Mouse (Mus musculus) cortical plate, adult 2 months (tissue): ENCODE data around the gene Tmem86a.

ENCODE experiments used
- CTCF ChIP-seq: fragments of 200-500 bp; IDR thresholded peaks from 2 replicates; pipeline ENCODE4 v1.5.1; 2011; ENCODE audit warnings: mild to moderate bottlenecking, control low read depth, low read length; ENCODE audit not compliant: insufficient read depth; ENCODE audit errors: extremely low read depth
- POLR2A ChIP-seq: fragments of 200-500 bp; IDR thresholded peaks from 2 replicates; pipeline ENCODE4 v1.6.1; 2011; ENCODE audit warnings: mild to moderate bottlenecking, low read length, control low read depth; ENCODE audit not compliant: insufficient read depth; ENCODE audit errors: extremely low read depth

DNA sequence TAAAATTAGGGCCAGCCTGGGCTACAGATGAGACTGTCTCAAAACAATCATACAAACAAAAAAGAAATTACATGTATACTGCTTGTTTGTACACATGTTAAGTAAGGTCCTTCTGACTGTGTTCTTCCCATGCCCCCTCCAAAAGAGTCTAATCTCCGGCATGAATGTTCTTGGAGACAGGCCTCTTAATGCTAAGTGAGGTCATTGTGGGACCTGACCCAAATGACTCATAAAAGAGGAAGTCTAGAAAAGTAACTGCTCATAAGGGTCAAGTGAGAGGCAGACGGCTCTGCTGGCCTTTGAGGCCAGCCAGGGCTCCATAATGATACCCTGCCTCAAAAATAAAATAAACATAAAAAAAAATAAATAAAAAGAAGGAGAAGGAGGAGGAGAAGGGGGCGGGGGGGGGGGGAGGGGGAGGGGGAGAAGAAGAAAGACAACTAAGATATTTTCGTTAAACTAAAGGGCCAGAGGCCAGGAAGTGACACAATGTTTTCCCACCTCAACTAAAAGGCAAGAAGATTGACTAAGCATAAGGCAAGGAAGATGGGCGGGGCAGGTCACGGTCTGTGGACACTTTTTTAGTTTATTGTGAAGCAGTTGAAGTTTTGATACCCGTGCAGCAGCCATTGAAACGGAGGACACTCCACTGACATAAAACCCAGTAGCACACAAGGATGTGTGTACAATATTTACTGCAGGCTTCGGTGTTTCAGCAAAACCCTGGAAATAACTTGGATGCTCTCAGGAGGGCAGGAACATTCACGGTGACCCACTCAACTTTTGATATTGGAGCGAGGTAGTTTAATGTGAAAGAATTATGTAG is 35.6 kb upstream of the Tmem86a start:
- TF ChIP-seq CTCF (no peak), POLR2A (no peak)
